Mouse (Mus musculus) mammary gland, adult 2 months (tissue): Measurements from ENCODE around the gene Gpn3. TPM values are rescaled to one million over a fixed set of nuclear protein-coding genes. Genes with fewer than 3 reads are reported as not detected.

Experiments used
- polyA plus RNA-seq: library from polyadenylated mRNA; depleted of rRNA; stranded (reverse); fragments of >200 nt; gene quantifications from 2 replicates; pipeline ENCODE4 v1.2.3, GENCODE M21; 2012; ENCODE audit warnings: low replicate concordance; rRNA removed

Gene Gpn3
- polyA plus RNA-seq: 27.6 and 62.0 TPM in 2 replicates

GRCm38 (mm10) chr5:122371591-122372191 is at the start of gene Gpn3:
Gpn3 (plus strand) TSS chr5:122371876.

GRCm38 (mm10) chr5:122353807-122354491 is 17.7 kb upstream of the Gpn3 start, which contains the start of the genes Rad9b and Vps29:
Rad9b (minus strand) TSS chr5:122354233.
Vps29 (plus strand) TSS chr5:122354369.

GRCm38 (mm10) chr5:122372192-122372769 is 605 bp downstream of the Gpn3 start, which contains the start of gene Fam216a:
Fam216a (minus strand) TSS chr5:122372364.

GRCm38 (mm10) chr5:122391786-122392180 is 20.1 kb downstream of the Gpn3 start, which contains the start of gene Arpc3:
Arpc3 (plus strand) TSS chr5:122391878.

GRCm38 (mm10) chr5:122421271-122422068 is 49.8 kb downstream of the Gpn3 start, which contains the start of gene Anapc7:
Anapc7 (plus strand) TSS chr5:122421693.

Other genes with a start within 250 kb of the Gpn3 start
- 0.10 TPM in 1 of 2 replicates, not detected in the other for gene Ccdc63, start 231.1 kb upstream of the Gpn3 start, polyA plus RNA-seq
- 70.2 and 75.3 TPM in 2 replicates for gene Ppp1cc, start 213.6 kb upstream of the Gpn3 start, polyA plus RNA-seq
- gene Hvcn1, start 165.1 kb upstream of the Gpn3 start, polyA plus RNA-seq: 76.5 and 101 TPM in 2 replicates
- 28.1 and 30.6 TPM in 2 replicates for gene Tctn1, start 107.4 kb upstream of the Gpn3 start, polyA plus RNA-seq
- 27.0 and 34.2 TPM in 2 replicates for gene Pptc7, start 87.5 kb upstream of the Gpn3 start, polyA plus RNA-seq
- gene Rad9b, start 17.6 kb upstream of the Gpn3 start, polyA plus RNA-seq: 4.3 and 9.5 TPM in 2 replicates
- 31.2 and 61.1 TPM in 2 replicates for gene Vps29, start 17.5 kb upstream of the Gpn3 start, polyA plus RNA-seq
- 17.4 and 21.1 TPM in 2 replicates for gene Fam216a, start 488 bp downstream of the Gpn3 start, polyA plus RNA-seq
- 98.2 and 102 TPM in 2 replicates for gene Arpc3, start 20.0 kb downstream of the Gpn3 start, polyA plus RNA-seq
- 24.2 and 24.7 TPM in 2 replicates for gene Anapc7, start 49.8 kb downstream of the Gpn3 start, polyA plus RNA-seq
- gene Atp2a2, start 130.3 kb downstream of the Gpn3 start, polyA plus RNA-seq: 48.5 and 50.7 TPM in 2 replicates
- 1.3 and 3.3 TPM in 2 replicates for gene Ift81, start 242.6 kb downstream of the Gpn3 start, polyA plus RNA-seq